Mouse (Mus musculus) bone marrow, adult 2 months (tissue): ENCODE data around the gene Gpatch3. TPM values are rescaled to one million over a fixed set of nuclear protein-coding genes. Genes with fewer than 3 reads are reported as not detected.

Experiments used
- H3K27ac ChIP-seq: fragments of 200-500 bp; 2 replicates; pipeline ENCODE4 v1.5.1; 2012; ENCODE audit warnings: low read depth, mild to moderate bottlenecking, control low read depth, inconsistent platforms, low read length; ENCODE audit not compliant: control insufficient read depth, poor library complexity, insufficient read depth
- H3K4me1 ChIP-seq: fragments of 200-500 bp; 2 replicates; pipeline ENCODE4 v1.6.1; 2011; ENCODE audit warnings: low read length; ENCODE audit not compliant: control insufficient read depth, insufficient read depth
- H3K4me3 ChIP-seq: fragments of 200-500 bp; replicated peaks from 2 replicates; pipeline ENCODE3; 2011; ENCODE audit warnings: mild to moderate bottlenecking, low read depth, low read length, control low read depth; ENCODE audit not compliant: control insufficient read depth
- CTCF ChIP-seq: fragments of 200-500 bp; IDR thresholded peaks from 2 replicates; pipeline ENCODE4 v1.5.1; 2011; ENCODE audit warnings: low read length, control low read depth; ENCODE audit not compliant: control insufficient read depth, insufficient read depth
- POLR2A ChIP-seq: fragments of 200-500 bp; IDR thresholded peaks from 2 replicates; pipeline ENCODE4 v1.6.1; 2011; ENCODE audit warnings: low read depth, mild to moderate bottlenecking, control low read depth, low read length, borderline replicate concordance; ENCODE audit not compliant: control insufficient read depth
- WGBS: fragments of 180-500 bp; shearing (Covaris S2); methylation state at CpG from one replicate; pipeline ENCODE4 v1.1.7; 2018; 5-methylcytosine and 5-hydroxymethylcytosine counted together
- polyA plus RNA-seq: library from polyadenylated mRNA; stranded (reverse); fragments of >200 nt; gene quantifications from 2 replicates; pipeline ENCODE4 v1.2.4, GENCODE M21; 2011; ENCODE audit warnings: low replicate concordance; ENCODE audit not compliant: missing spikeins, insufficient read depth, insufficient read length

Gene Gpatch3
- polyA plus RNA-seq, 1 experiment, result 12.2 TPM

DNA sequence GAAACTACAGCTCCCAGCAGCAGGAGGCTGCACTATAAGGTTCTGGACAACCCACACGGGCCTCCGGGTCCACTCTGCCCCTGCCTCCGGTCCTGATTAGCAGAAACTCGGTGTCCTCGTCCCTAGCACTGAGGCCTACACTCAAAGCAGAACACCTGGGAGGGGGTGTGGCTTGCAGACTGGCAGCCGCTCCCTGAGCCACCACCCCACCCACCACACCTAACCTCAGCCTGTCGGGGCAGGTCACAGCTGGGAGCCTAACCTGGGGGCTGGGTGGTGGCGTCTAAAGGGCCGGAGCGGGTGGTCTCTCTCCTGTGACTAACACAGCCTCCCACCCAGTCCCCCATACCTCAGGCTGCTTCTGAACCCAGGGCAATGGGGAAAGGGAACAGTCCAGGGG lies 32.7 kb downstream of the Gpatch3 start:
- Histone ChIP-seq H3K4me3 (no peak overlapping the region), H3K4me1 (no peaks in the 10 kb centered on the region), H3K27ac (no peak overlapping the region)
- TF ChIP-seq POLR2A, result no peak
- no peak for TF ChIP-seq CTCF
- WGBS, result 86% methylated on average over 10 of the region's 10 CpGs

DNA sequence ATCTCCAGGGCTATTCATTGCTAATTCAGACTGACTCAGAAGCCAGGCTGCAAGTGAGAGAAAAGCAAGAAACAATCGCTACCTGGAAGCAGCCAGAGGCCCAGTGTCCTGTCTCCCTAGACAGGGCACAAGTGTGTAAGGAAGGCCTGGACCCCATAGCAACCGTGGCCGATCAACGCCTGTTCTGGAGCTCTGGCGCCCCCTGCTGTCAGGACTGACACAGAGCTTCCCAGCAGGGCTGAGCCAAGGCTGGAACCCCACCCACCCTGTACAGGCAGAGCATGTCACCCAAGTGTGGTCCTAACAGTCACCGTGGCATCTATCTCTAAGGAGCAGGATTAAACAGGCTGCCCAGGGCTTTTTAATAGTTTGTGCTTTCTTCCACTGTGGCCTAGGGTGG lies 35.2 kb downstream of the Gpatch3 start:
- TF ChIP-seq POLR2A, result no peak
- TF ChIP-seq CTCF, result peak; percentile 97
- H3K4me1 ChIP-seq, result no peaks in the 10 kb centered on the region; the same call in 1 of the 2 replicates
- H3K4me3 ChIP-seq, result no peak overlapping the region
- no peak overlapping the region for H3K27ac ChIP-seq
- WGBS, result 12% methylated on average over 6 of the region's 6 CpGs

DNA sequence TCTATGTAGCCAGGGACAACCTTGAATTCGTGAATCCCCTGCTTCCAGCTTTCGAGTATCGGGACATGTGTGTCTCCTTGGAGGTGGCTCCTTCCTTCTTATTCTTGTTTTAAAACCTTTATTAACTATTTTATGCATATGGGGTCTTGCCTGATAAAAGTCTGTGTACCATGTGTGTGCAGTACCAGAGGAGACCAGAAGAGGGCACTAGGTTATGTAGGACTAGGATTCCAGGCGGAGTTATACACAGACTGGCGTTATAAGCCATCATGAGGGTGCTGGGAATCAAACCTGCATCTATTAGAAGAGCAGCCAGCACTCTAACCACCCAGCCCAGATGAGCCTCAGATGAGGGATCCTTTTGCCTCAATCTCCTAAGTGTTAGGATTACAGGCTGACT lies 37.3 kb downstream of the Gpatch3 start:
- no peak for TF ChIP-seq CTCF
- no peak for TF ChIP-seq POLR2A
- WGBS, result 95% methylated on average over 5 of the region's 5 CpGs
- no peak overlapping the region for H3K4me3 ChIP-seq
- H3K4me1 ChIP-seq, result no peaks in the 10 kb centered on the region; the same call in 1 of the 2 replicates
- H3K27ac ChIP-seq, result no peak overlapping the region

DNA sequence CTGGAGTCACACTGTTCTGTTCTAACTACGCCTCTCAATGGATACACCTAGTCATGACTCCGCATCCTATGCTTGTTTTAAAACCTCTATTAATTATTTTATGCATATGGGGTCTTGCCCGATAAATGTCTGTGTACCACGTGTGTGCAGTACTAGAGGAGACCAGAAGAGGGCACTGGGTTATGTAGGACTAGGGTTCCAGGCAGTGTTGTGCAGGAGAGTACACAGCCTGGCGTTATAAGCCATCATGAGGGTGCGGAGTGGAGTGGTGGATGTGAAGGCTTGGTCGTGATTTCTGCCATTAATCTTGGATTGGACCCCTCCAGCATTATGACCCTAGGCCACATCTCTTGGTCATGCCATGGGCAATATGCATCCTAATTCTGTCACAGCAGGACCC lies 37.9 kb downstream of the Gpatch3 start:
- TF ChIP-seq CTCF, result peak; percentile 11; the same call in 1 of the 2 replicates
- no peak for TF ChIP-seq POLR2A
- H3K4me3 ChIP-seq, result no peak overlapping the region
- no peaks in the 10 kb centered on the region; the same call in 1 of the 2 replicates for H3K4me1 ChIP-seq
- no peak overlapping the region for H3K27ac ChIP-seq
- WGBS, result 96% methylated on average over 7 of the region's 7 CpGs

DNA sequence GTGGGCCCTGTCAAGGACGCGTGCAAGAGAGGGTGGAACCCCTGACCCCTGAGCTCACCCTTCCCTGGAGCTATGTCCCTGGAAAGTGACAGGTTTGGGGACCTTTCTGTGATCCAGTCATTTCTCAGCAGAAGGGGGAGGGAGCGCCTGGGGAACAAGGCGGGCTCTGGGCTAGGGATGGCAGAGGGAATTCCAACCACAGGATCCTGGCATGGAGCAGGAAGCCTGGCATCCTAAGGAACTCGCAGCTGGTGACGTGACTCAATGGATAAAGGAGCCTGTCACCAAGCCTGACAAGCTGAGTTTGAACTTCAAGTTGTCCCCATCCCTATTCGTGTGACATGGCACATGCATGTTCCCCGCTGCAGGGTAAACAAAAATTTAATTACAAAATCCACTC lies 38.5 kb downstream of the Gpatch3 start:
- Histone ChIP-seq H3K4me1 (no peaks in the 10 kb centered on the region; the same call in 1 of the 2 replicates), H3K27ac (no peak overlapping the region), H3K4me3 (no peak overlapping the region)
- 92% methylated on average over 8 of the region's 8 CpGs for WGBS
- TF ChIP-seq CTCF (no peak), POLR2A (no peak)

DNA sequence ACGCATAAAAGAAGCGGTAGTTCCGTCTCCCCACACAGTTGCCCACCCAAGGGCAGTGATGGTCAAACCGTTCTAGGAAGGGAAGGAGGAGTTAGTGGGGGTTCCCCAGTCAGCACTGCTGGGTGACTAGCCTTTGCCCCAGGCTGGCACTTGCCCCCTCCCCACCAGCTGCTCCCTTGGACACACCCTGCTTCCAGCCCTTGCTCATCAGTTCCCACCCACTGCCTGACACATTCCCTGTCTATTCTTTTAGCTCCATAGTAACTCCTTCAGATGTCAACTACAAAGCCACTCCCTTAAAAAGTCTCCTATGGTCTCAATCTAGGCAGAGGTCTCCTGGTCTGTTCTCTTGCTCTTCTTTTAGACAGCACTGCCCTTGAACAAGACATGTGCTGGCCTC lies 39.3 kb downstream of the Gpatch3 start:
- WGBS, result 94% methylated on average over 4 of the region's 4 CpGs

GRCm38 (mm10) chr4:133614274-133614761 lies 39.8 kb downstream of the Gpatch3 start:
- no peak overlapping the region for H3K27ac ChIP-seq
- no peak overlapping the region for H3K4me3 ChIP-seq
- 85% methylated on average over 8 of the region's 8 CpGs for WGBS
- no peaks in the 10 kb centered on the region; the same call in 1 of the 2 replicates for H3K4me1 ChIP-seq
- TF ChIP-seq CTCF (no peak), POLR2A (no peak)

More for the DNA sequence above, 39.3 kb downstream of the Gpatch3 start:
- no peak overlapping the region for H3K4me3 ChIP-seq
- no peak overlapping the region for H3K27ac ChIP-seq
- H3K4me1 ChIP-seq, result no peaks in the 10 kb centered on the region; the same call in 1 of the 2 replicates
- TF ChIP-seq POLR2A (no peak), CTCF (no peak)

DNA sequence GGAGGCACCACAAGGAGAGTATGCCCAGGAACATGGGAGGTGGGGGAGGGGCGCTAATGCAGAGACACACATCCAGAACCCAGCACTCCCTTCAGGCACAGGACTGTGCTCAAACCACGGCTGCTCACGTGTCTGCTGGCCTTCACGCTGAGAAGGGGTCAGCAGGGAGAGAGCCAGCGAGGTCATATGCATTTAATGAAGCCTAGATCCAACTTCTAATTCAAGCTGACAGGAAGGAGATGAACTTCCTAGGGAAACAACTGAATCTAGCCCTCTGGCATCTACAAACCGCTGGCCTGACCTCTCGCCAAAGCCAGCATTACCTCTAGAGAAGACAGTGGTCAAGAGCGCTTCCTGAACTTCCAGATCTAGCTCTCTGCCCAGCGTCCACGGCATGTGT lies 40.9 kb downstream of the Gpatch3 start:
- peaks cover 4% of the 10 kb centered on the region for H3K4me1 ChIP-seq

GRCm38 (mm10) chr4:133617936-133618335 lies 43.4 kb downstream of the Gpatch3 start:
- TF ChIP-seq POLR2A (no peak), CTCF (no peak)
- H3K4me3 ChIP-seq, result no peak overlapping the region
- no peak overlapping the region for H3K27ac ChIP-seq
- 83% methylated on average over 11 of the region's 11 CpGs for WGBS
- H3K4me1 ChIP-seq, result peaks cover 9% of the 10 kb centered on the region

More for the DNA sequence above, 40.9 kb downstream of the Gpatch3 start:
- WGBS, result 74% methylated on average over 10 of the region's 10 CpGs
- no peak overlapping the region for H3K27ac ChIP-seq
- TF ChIP-seq POLR2A (no peak), CTCF (no peak)
- H3K4me3 ChIP-seq, result no peak overlapping the region
